Mouse (Mus musculus): Measurements from ENCODE around the gene Timeless.
"Not testable (repeated sequence)": the region's sequence is repeated elsewhere in the genome, so short reads cannot be mapped to it uniquely, and the experiment has no call there.

Gene Timeless

GRCm38 (mm10) chr10:128231697-128232419 is at the start of gene Timeless:
Timeless (plus strand) TSS chr10:128232065.
- peak; percentile 66 for DNase-seq (ENCODE audit: low read depth, low spot score)

DNA sequence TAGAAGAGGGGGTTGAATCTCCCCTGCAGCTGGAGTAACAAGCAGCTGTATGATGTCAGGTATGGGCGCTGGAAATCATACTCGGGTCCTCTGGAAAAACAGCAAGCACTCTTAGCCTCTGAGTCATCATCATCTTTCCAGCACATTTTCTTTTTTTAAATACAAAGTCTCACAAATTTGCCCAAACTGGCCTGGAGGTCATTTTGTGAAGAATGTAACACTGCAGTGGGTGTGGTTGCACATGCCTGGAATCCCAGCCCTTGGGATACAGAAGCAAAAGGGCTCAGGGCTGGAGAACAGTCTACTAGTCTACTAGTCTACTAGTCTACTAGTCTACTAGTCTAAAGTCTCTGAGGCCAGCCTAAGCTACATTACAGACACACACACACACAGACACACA is 47.6 kb upstream of the Timeless start:
- DNase-seq (ENCODE audit: low read depth, low spot score) = peak; percentile 42

GRCm38 (mm10) chr10:128185277-128185940 is 46.5 kb upstream of the Timeless start:
- peak; percentile 27 for DNase-seq (ENCODE audit: low read depth, low spot score)

- peak; percentile 96 for DNase-seq (ENCODE audit: low read depth, low spot score)
Observed at GRCm38 (mm10) chr10:128185959-128186358, 45.9 kb upstream of the Timeless start.

- peak; percentile 98 for DNase-seq (ENCODE audit: low read depth, low spot score)
Observed at GRCm38 (mm10) chr10:128187181-128187605, 44.7 kb upstream of the Timeless start.

DNA sequence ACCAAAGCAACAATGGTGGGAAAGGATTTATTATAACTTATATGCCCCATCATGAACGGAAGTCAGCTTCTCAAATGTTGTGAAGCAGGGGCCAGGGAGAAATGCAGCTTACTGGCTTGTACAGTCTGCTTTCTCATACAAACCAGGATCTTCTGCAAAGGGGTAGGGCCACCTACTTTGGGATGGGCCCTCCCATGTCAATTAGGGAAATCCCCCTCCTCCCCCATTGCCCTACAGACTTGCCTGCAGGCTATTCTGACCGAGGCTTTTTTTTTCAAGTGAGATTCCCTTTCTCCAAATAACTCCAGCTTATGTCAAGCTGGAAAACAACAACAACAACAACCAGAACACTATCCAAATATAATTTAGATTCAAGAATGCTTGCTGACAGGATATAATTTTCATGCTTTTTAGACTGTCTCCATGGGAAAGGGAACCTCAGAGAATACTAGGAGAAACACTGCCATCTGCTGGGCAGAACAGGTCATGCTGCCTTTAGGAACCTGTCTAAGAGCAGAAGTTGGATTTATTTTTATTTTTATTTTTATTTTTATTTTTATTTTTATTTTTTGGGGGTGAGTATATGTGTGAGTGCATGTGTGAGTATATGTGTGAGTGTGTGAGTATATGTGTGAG is 43.5 kb upstream of the Timeless start:
- DNase-seq (ENCODE audit: low read depth, low spot score) = peak; percentile 90

DNA sequence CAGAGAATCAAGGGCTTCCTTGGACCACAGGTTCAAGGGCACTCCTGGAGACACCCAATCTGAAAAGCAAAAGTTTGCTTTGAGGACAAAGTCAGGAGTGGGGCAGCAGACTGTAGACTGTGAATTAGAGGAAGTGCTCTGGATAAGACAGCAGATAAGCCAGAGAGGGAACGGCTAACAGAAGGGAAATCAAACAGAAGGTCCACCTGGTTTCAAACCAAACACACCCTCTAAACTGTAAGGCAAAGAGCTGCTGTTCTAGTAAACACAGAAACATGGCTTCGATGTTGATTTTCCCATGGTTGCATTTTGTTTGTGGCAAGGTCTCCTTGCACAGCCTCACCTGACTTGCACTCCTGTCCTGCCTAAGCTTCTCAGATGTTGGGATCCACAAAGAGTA is 40.4 kb upstream of the Timeless start:
- DNase-seq (ENCODE audit: low read depth, low spot score) = no peak

DNA sequence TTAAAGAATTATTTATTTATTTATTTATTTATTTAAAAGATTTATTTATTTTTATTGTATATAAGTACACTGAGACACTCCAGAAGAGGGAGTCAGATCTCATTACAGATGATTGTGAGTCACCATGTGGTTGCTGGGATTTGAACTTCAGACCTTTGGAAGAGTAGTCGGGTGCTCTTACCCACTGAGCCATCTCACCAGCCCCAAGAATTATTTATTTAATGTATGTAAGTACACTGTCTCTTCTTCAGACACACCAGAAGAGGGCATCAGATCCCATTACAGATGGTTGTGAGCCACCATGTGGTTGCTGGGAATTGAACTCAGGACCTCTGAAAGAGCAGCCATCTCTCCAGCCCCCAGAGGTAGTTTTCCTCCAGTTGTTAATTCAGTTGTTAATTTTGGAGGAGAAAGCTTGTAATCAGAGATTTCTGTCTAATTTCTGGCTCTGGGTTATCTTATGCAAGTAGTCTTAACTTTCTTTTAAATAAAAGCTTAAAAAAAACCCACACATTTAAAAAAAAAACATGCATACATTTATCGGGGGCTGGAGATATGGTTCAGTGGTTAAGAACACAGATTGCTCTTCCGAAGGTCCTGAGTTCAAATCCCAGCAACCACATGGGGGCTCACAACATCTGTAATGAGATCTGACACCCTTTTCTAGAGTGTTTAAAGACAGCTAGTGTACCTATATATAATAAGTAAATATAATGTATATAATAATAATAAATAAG is 39.7 kb upstream of the Timeless start:
- DNase-seq (ENCODE audit: low read depth, low spot score) = not testable (repeated sequence)

- no peak for DNase-seq (ENCODE audit: low read depth, low spot score)
Observed at GRCm38 (mm10) chr10:128193113-128193512, 38.8 kb upstream of the Timeless start.

- DNase-seq (ENCODE audit: low read depth, low spot score) = peak; percentile 97
Observed at GRCm38 (mm10) chr10:128194024-128194550, 37.8 kb upstream of the Timeless start, which contains the start of gene Gls2. Gls2 (plus strand) TSS chr10:128194457.

GRCm38 (mm10) chr10:128194551-128195461 is 37.1 kb upstream of the Timeless start:
- DNase-seq (ENCODE audit: low read depth, low spot score) = peak; percentile 52

DNA sequence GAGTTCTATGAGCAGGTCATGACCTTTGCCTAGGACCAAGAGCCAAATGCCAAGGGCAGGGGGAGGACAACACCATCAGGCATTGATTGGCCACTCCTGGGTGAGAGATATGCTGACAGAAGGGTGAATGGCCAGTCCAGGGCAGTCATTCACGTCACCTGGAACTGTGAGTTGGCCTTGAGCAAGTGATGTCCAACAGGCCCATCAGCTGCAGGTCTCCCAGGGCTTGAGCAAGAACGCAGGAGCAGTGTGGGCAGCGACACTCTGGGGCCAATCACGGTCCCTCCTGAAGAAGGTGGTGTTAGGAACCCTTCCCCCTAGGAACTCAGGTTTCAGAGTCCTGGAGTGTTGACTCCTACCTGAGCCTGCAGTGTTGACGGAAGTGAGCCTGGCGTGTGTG is 30.0 kb upstream of the Timeless start:
- no peak for DNase-seq (ENCODE audit: low read depth, low spot score)

DNA sequence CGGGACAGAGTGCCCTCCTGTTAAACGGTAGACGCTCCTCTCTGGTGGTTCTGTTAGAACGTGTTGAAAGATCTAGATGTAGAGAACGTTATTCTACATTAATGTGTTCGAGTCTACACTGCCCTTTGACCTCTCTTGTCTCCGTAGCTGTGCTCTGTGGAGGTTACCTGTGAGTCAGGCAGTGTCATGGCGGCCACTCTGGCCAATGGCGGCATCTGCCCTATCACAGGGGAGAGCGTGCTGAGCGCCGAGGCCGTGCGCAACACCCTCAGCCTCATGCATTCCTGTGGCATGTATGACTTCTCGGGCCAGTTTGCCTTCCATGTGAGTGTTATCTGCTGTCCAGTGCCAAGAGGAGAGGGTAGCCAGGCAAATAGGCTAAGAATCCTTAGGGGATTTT is 26.9 kb upstream of the Timeless start:
- DNase-seq (ENCODE audit: low read depth, low spot score) = peak; percentile 51

GRCm38 (mm10) chr10:128208326-128208725 is 23.5 kb upstream of the Timeless start:
- DNase-seq (ENCODE audit: low read depth, low spot score) = no peak

DNA sequence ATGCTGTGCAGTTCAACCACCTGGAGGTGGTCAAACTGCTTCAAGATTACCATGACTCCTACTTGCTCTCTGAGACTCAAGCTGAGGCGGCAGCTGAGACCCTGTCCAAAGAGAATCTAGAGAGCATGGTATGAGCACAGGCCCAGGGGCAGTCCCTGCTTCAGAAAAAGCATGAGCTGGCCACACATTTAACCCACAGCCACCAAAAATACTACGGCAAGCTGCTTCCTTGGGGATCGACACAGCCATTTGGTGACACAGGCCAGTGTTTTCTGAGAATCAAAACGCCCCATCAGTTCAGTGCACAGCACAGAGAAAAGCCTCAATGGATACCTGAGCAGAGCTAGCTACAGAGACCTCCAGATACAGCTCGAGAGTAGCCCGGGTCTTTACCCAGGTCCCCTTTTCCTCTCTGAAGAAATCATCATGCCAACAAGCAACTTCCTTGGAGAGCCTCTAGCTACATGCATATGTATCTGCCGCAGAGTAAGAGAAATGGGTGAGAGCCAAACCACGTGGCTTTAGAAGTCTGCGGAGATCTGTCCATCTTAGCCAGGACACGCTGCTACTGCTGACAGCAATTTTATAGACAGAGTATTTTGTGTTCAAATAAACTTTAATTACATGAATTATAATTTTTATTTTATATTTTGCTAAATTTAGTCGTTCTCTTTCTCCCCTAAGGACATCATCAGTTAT is 22.4 kb upstream of the Timeless start:
- DNase-seq (ENCODE audit: low read depth, low spot score) = no peak

DNA sequence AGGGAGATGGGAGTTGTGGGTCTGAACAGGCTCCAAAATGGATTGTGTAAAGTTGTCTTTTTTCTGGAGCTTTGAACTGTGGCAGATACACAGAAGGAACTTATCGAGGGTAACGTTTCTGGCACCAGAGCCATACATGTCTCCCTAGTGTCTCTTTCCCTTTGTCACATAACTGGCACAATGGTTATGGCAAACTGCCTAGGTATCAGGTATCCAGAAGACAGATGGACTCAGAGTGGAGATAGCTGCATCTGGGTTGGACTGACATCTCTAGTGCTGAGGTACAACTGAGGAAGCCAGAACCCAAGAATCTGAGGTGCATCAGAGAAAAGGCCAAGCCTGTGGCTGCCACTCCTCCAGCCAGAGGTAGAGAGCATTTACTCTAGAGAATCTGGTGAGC is 21.7 kb upstream of the Timeless start:
- DNase-seq (ENCODE audit: low read depth, low spot score) = no peak

- no peak for DNase-seq (ENCODE audit: low read depth, low spot score)
Observed at GRCm38 (mm10) chr10:128210954-128211353, 20.9 kb upstream of the Timeless start.

GRCm38 (mm10) chr10:128211390-128212108 is 20.3 kb upstream of the Timeless start, which contains the start of gene Spryd4:
Spryd4 (minus strand) TSS chr10:128211807.
- DNase-seq (ENCODE audit: low read depth, low spot score) = peak; percentile 95

DNA sequence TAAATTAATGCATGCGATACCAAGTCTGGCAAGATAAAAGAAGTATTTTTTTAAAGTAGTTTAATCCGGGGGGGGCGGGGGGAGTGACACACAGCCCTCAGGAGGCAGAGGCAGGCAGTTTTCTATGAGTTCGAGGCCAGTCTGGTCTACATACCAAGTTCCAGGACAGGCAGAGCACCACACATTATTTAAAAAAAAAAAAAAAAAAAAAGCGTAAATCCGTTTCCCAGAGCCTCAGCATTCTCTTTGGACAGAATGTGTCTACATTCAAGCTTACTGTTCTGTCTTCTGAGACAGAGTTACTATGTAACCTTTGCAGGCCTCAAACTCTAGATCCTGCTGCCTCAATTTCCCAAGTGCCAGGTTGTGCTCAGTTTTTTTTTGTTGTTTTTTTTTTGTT is 19.7 kb upstream of the Timeless start:
- DNase-seq (ENCODE audit: low read depth, low spot score) = no peak

Measured in ES-CJ7 (cell line).